Mouse (Mus musculus): ENCODE results near the gene 9930104L06Rik. TPM values are rescaled to one million over a fixed set of nuclear protein-coding genes. Genes with fewer than 3 reads are reported as not detected.

9930104L06Rik gene
- polyA plus RNA-seq, 1 experiment from 2014 or later: 5.5 TPM

Other genes with a start within 250 kb of the 9930104L06Rik start
- 65.8 and 67.5 TPM in 2 replicates for gene Utp11, start 243.4 kb upstream of the 9930104L06Rik start, polyA plus RNA-seq (2014; fragmentation: Nextera tagmentation; extraction: Ambion mirVana)
- gene Fhl3, start 236.3 kb upstream of the 9930104L06Rik start, polyA plus RNA-seq (2014; fragmentation: Nextera tagmentation; extraction: Ambion mirVana): 3.2 and 4.7 TPM in 2 replicates
- gene Sf3a3, start 222.3 kb upstream of the 9930104L06Rik start, polyA plus RNA-seq (2014; fragmentation: Nextera tagmentation; extraction: Ambion mirVana): 197 and 210 TPM in 2 replicates
- 24.9 and 32.3 TPM in 2 replicates for gene Inpp5b, start 195.2 kb upstream of the 9930104L06Rik start, polyA plus RNA-seq (2014; fragmentation: Nextera tagmentation; extraction: Ambion mirVana)
- gene Mtf1, start 134.9 kb upstream of the 9930104L06Rik start, polyA plus RNA-seq (2014; fragmentation: Nextera tagmentation; extraction: Ambion mirVana): 15.1 and 15.9 TPM in 2 replicates
- gene Yrdc, start 86.4 kb upstream of the 9930104L06Rik start, polyA plus RNA-seq (2014; fragmentation: Nextera tagmentation; extraction: Ambion mirVana): 44.0 and 50.8 TPM in 2 replicates
- gene 1110065P20Rik, start 85.9 kb upstream of the 9930104L06Rik start, polyA plus RNA-seq (2014; fragmentation: Nextera tagmentation; extraction: Ambion mirVana): 55.0 and 55.9 TPM in 2 replicates
- gene Maneal, start 74.9 kb upstream of the 9930104L06Rik start, polyA plus RNA-seq (2014; fragmentation: Nextera tagmentation; extraction: Ambion mirVana): 10.0 and 10.3 TPM in 2 replicates
- gene Epha10, start 56.1 kb upstream of the 9930104L06Rik start, polyA plus RNA-seq (2014; fragmentation: Nextera tagmentation; extraction: Ambion mirVana): 4.4 and 7.4 TPM in 2 replicates
- 192 and 195 TPM in 2 replicates for gene Cdca8, start 2.3 kb downstream of the 9930104L06Rik start, polyA plus RNA-seq (2014; fragmentation: Nextera tagmentation; extraction: Ambion mirVana)
- gene Rspo1, start 49.4 kb downstream of the 9930104L06Rik start, polyA plus RNA-seq (2014; fragmentation: Nextera tagmentation; extraction: Ambion mirVana): 8.5 and 16.5 TPM in 2 replicates
- 91.2 and 103 TPM in 2 replicates for gene Gnl2, start 79.5 kb downstream of the 9930104L06Rik start, polyA plus RNA-seq (2014; fragmentation: Nextera tagmentation; extraction: Ambion mirVana)
- gene Dnali1, start 128.7 kb downstream of the 9930104L06Rik start, polyA plus RNA-seq (2014; fragmentation: Nextera tagmentation; extraction: Ambion mirVana): 0.64 and 0.91 TPM in 2 replicates
- gene Snip1, start 129.6 kb downstream of the 9930104L06Rik start, polyA plus RNA-seq (2014; fragmentation: Nextera tagmentation; extraction: Ambion mirVana): 37.7 and 37.9 TPM in 2 replicates
- 122 and 131 TPM in 2 replicates for gene Meaf6, start 148.1 kb downstream of the 9930104L06Rik start, polyA plus RNA-seq (2014; fragmentation: Nextera tagmentation; extraction: Ambion mirVana)
- 0.29 and 0.78 TPM in 2 replicates for gene Zc3h12a, start 190.8 kb downstream of the 9930104L06Rik start, polyA plus RNA-seq (2014; fragmentation: Nextera tagmentation; extraction: Ambion mirVana)